Mouse (Mus musculus) brain, embryonic 14.5 days (tissue): ENCODE results near the gene Slc19a3.

Source experiments
- CTCF ChIP-seq: fragments of 200-500 bp; IDR thresholded peaks from 2 replicates; pipeline ENCODE4 v1.5.1; 2012; ENCODE audit warnings: inconsistent platforms, mild to moderate bottlenecking, moderate library complexity, borderline replicate concordance; ENCODE audit not compliant: insufficient read depth, insufficient read length; ENCODE audit errors: extremely low read depth
- POLR2A ChIP-seq: fragments of 200-500 bp; IDR thresholded peaks from 2 replicates; pipeline ENCODE4 v1.6.1; 2012; ENCODE audit warnings: mild to moderate bottlenecking, inconsistent platforms, borderline replicate concordance; ENCODE audit not compliant: poor library complexity, insufficient read depth, insufficient read length, severe bottlenecking; ENCODE audit errors: extremely low read depth

DNA sequence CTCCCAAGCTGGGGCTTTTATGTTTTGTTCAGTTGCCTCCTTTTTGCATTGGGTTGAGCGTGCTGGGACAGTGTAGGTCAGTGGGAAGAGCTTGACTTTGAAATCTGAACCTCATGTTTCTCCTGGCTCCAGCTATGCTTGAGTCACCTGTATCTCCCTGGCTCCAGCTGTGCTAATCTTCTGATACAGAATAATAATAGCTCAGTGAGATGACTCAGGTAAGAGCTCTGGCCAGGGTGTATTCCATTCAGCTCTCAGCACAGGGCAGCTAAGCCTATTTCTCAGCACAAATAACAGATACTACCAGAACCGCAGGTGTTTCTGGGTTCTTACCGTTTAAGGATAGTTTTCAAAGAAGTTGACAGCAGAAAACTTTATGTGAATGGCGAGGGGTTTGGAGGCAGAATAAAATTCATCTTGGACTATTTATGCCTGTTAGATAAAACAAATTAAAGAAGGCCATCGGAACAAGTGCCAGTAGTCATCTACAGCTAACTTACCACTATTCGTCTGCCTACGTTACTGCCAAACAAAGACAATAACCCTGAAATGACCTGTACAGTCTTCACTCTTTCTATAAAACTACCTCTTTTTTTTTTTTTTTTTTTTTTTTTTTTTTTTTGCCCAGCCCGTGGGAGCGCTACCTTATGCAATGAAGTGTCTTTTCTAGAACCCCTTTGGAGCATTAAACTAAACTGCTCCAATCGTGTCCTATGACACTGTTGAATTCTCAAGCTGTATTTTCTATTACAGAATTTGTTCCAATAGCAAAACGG lies 1.2 kb downstream of the Slc19a3 start:
- TF ChIP-seq POLR2A = no peak
- TF ChIP-seq CTCF = no peak
